Mouse (Mus musculus): ENCODE results near the gene Eprs.
"Not testable (repeated sequence)": the region's sequence is repeated elsewhere in the genome, so short reads cannot be mapped to it uniquely, and the experiment has no call there.

- TF ChIP-seq POLR2A (IDR thresholded peaks at IDR 0.05; ENCODE audit: extremely low read depth, insufficient read depth, low read length); CTCF (IDR thresholded peaks at IDR 0.05; ENCODE audit: low read depth, low read length): not testable (repeated sequence)
Observed at GRCm38 (mm10) chr1:185327754-185328345, 35.0 kb upstream of the Eprs start.

All from liver, adult 2 months (tissue).